Mouse (Mus musculus) lung, postnatal 0 days (tissue): ENCODE data around the gene Bola1. TPM values are rescaled to one million over a fixed set of nuclear protein-coding genes. Genes with fewer than 3 reads are reported as not detected.
"Not testable (repeated sequence)": the region's sequence is repeated elsewhere in the genome, so short reads cannot be mapped to it uniquely, and the experiment has no call there.

Source experiments
- ATAC-seq: fragments of 200-750 bp; cut with Nextera tagmentation; 2 replicates; pipeline ENCODE4 v1.8.0; 2017; ENCODE audit warnings: moderate library complexity
- DNase-seq: peaks from one replicate; pipeline ENCODE4 v3.0.0-alpha.2; 2016; ENCODE audit warnings: low spot score
- H3K27ac ChIP-seq: fragments of 300-500 bp; sonication (generic); 2 replicates; pipeline ENCODE4 v1.5.1; 2014; ENCODE audit warnings: antibody characterized with exemption, mild to moderate bottlenecking, low read length, mixed read lengths
- H3K27me3 ChIP-seq: fragments of 300-500 bp; sonication (generic); replicated peaks from 2 replicates; pipeline ENCODE4 v1.6.1; 2014; ENCODE audit warnings: low read length, mixed read lengths; ENCODE audit not compliant: insufficient read depth
- H3K36me3 ChIP-seq: fragments of 300-500 bp; sonication (generic); 2 replicates; pipeline ENCODE4 v1.6.1; 2014; ENCODE audit warnings: low read length, mixed read lengths; ENCODE audit not compliant: insufficient read depth
- H3K4me1 ChIP-seq: fragments of 300-500 bp; sonication (generic); 2 replicates; pipeline ENCODE4 v1.6.1; 2014; ENCODE audit warnings: antibody characterized with exemption, low read depth, low read length, mixed read lengths; ENCODE audit not compliant: insufficient read depth
- H3K4me2 ChIP-seq: fragments of 300-500 bp; sonication (generic); replicated peaks from 2 replicates; pipeline ENCODE4 v1.6.1; 2014; ENCODE audit warnings: low read depth, mild to moderate bottlenecking, low read length, moderate library complexity, mixed read lengths
- H3K4me3 ChIP-seq: fragments of 300-500 bp; sonication (generic); 2 replicates; pipeline ENCODE4 v1.5.1; 2014; ENCODE audit warnings: low read depth, low read length
- H3K9ac ChIP-seq: fragments of 300-500 bp; sonication (generic); replicated peaks from 2 replicates; pipeline ENCODE4 v1.6.1; 2014; ENCODE audit warnings: low read depth, mild to moderate bottlenecking
- H3K9me3 ChIP-seq: fragments of 300-500 bp; sonication (generic); 2 replicates; pipeline ENCODE4 v1.6.1; 2016; ENCODE audit warnings: low read length, mixed read lengths
- CTCF ChIP-seq: IDR thresholded peaks from 2 replicates; pipeline ENCODE4 v1.5.1; 2016; ENCODE audit warnings: antibody characterized with exemption, mild to moderate bottlenecking
- EP300 ChIP-seq: IDR thresholded peaks from 2 replicates; pipeline ENCODE4 v1.6.1; 2016; ENCODE audit warnings: antibody characterized with exemption, mild to moderate bottlenecking, control low read depth
- WGBS: fragments of 180-500 bp; shearing (Covaris S2); extraction: QIAGEN DNeasy Blood & Tissue Kit; methylation state at CpG from one replicate; pipeline ENCODE4 v1.1.7; 2014; 5-methylcytosine and 5-hydroxymethylcytosine counted together
- polyA plus RNA-seq: library from polyadenylated mRNA; unstranded; fragments of >200 nt; fragmentation: Nextera tagmentation; extraction: Ambion mirVana; gene quantifications from 2 replicates; pipeline ENCODE4 v1.2.1, GENCODE M21; 2015

Bola1 gene
- polyA plus RNA-seq, 1 experiment from 2014 or later, result 50.1 TPM

- H3K4me3 ChIP-seq, result peak overlapping the region; percentile 28; the same call in 1 of the 2 replicates
- 70% methylated on average over 7 of the region's 7 CpGs for WGBS
- TF ChIP-seq CTCF (no peak), EP300 (no peak)
- H3K27me3 ChIP-seq, result no peaks in the 10 kb centered on the region
- H3K4me2 ChIP-seq, result peak overlapping the region; percentile 55
- ATAC-seq (no peak), DNase-seq (no peak)
- H3K9me3 ChIP-seq, result no peaks in the 10 kb centered on the region
- peak overlapping the region; percentile 90 for H3K27ac ChIP-seq
- peak overlapping the region; percentile 37 for H3K9ac ChIP-seq
- no peaks in the 10 kb centered on the region for H3K36me3 ChIP-seq
- peaks cover 14% of the 10 kb centered on the region for H3K4me1 ChIP-seq
These were observed 24.5 kb upstream of the Bola1 start for GRCm38 (mm10) chr3:96243921-96244572.

GRCm38 (mm10) chr3:96240799-96241197, 21.3 kb upstream of the Bola1 start:
- no peaks in the 10 kb centered on the region for H3K36me3 ChIP-seq
- DNase-seq, result no peak
- TF ChIP-seq EP300 (no peak), CTCF (no peak)
- peak overlapping the region; percentile 14; the same call in 1 of the 2 replicates for H3K4me3 ChIP-seq
- WGBS, result 71% methylated on average over 9 of the region's 9 CpGs
- ATAC-seq, result no peak
- H3K9ac ChIP-seq, result peak overlapping the region; percentile 36
- peaks cover 13% of the 10 kb centered on the region for H3K4me1 ChIP-seq
- peak overlapping the region; percentile 38 for H3K4me2 ChIP-seq
- H3K27me3 ChIP-seq, result no peaks in the 10 kb centered on the region
- peak overlapping the region; percentile 78 for H3K27ac ChIP-seq
- H3K9me3 ChIP-seq, result no peaks in the 10 kb centered on the region

- Histone ChIP-seq H3K4me2 (peak within 1 kb of the TSS; percentile 38), H3K4me3 (peak within 1 kb of the TSS; percentile 28; the same call in 1 of the 2 replicates), H3K9ac (peak within 1 kb of the TSS; percentile 36), H3K4me1 (peaks cover 13% of the 10 kb centered on the region), H3K27ac (peak within 1 kb of the TSS; percentile 78)
- peak; percentile 89 for DNase-seq
- not testable (repeated sequence) for H3K27me3 ChIP-seq, H3K36me3 ChIP-seq, H3K9me3 ChIP-seq
- WGBS, result 4% methylated on average over 28 of the region's 85 CpGs
- peak; percentile 83 for ATAC-seq
These were observed 20.7 kb upstream of the Bola1 start, which contains the start of gene Hist2h2aa2 for GRCm38 (mm10) chr3:96239949-96240798. Hist2h2aa2 (minus strand) TSS chr3:96240276.

- 0% methylated on average over 7 of the region's 68 CpGs for WGBS
- ATAC-seq, result peak; percentile 91
- DNase-seq, result not testable (repeated sequence)
These were observed 19.7 kb upstream of the Bola1 start, which contains the start of gene Hist2h3c2 for GRCm38 (mm10) chr3:96238954-96239793. Hist2h3c2 (minus strand) TSS chr3:96239127.

GRCm38 (mm10) chr3:96237904-96238511, 18.5 kb upstream of the Bola1 start:
- ATAC-seq, result no peak
- WGBS, result 3% methylated on average over 12 of the region's 12 CpGs
- H3K4me1 ChIP-seq, result peaks cover 6% of the 10 kb centered on the region; the same call in 1 of the 2 replicates
- H3K27me3 ChIP-seq, result no peaks in the 10 kb centered on the region
- no peaks in the 10 kb centered on the region for H3K9me3 ChIP-seq
- no peaks in the 10 kb centered on the region for H3K36me3 ChIP-seq
- TF ChIP-seq CTCF (no peak), EP300 (no peak)
- peak overlapping the region; percentile 44; the same call in 1 of the 2 replicates for H3K4me2 ChIP-seq
- no peak overlapping the region for H3K4me3 ChIP-seq
- no peak overlapping the region for H3K9ac ChIP-seq
- no peak overlapping the region for H3K27ac ChIP-seq
- no peak for DNase-seq

More at GRCm38 (mm10) chr3:96238954-96239793, 19.7 kb upstream of the Bola1 start, which contains the start of gene Hist2h3c2:
- H3K4me3 ChIP-seq, result peak within 1 kb of the TSS; percentile 28; the same call in 1 of the 2 replicates
- not testable (repeated sequence) for H3K9me3 ChIP-seq, H3K36me3 ChIP-seq, H3K27me3 ChIP-seq, H3K9ac ChIP-seq
- peak within 1 kb of the TSS; percentile 57; the same call in 1 of the 2 replicates for H3K27ac ChIP-seq
- H3K4me2 ChIP-seq, result peak within 1 kb of the TSS; percentile 44
- H3K4me1 ChIP-seq, result peaks cover 11% of the 10 kb centered on the region
